Mouse (Mus musculus) G1E-ER4 (cell line): ENCODE measurements around the gene Htra2. TPM values are rescaled to one million over a fixed set of nuclear protein-coding genes. Genes with fewer than 3 reads are reported as not detected.

Source experiments
- GATA1 ChIP-seq: IDR thresholded peaks from one replicate; pipeline ENCODE4 v1.8.0; 2012; ENCODE audit warnings: low read length, inconsistent platforms
- polyA plus RNA-seq: library from polyadenylated mRNA; stranded (reverse); fragments of >175 nt; gene quantifications from 2 replicates; pipeline ENCODE4 v1.2.3, GENCODE M21; 2012

Gene Htra2
- polyA plus RNA-seq, 1 experiment: 110 TPM

GRCm38 (mm10) chr6:83027293-83027692 is 27.8 kb downstream of the Htra2 start:
- TF ChIP-seq GATA1: no peak

- TF ChIP-seq GATA1: no peak
Measured at GRCm38 (mm10) chr6:83025221-83025620, 29.9 kb downstream of the Htra2 start.

GRCm38 (mm10) chr6:83024421-83024820 is 30.7 kb downstream of the Htra2 start:
- no peak for TF ChIP-seq GATA1

GRCm38 (mm10) chr6:83023786-83024185 is 31.3 kb downstream of the Htra2 start:
- TF ChIP-seq GATA1: no peak

- no peak for TF ChIP-seq GATA1
Measured at GRCm38 (mm10) chr6:83023008-83023407, 32.1 kb downstream of the Htra2 start.

- TF ChIP-seq GATA1: no peak
Measured at GRCm38 (mm10) chr6:83020836-83021593, 34.1 kb downstream of the Htra2 start.

GRCm38 (mm10) chr6:83020121-83020520 is 35.0 kb downstream of the Htra2 start:
- no peak for TF ChIP-seq GATA1

GRCm38 (mm10) chr6:83019044-83019443 is 36.0 kb downstream of the Htra2 start:
- TF ChIP-seq GATA1: no peak

- TF ChIP-seq GATA1: no peak
Measured at GRCm38 (mm10) chr6:83017190-83017589, 37.9 kb downstream of the Htra2 start.

GRCm38 (mm10) chr6:83015749-83016148 is 39.3 kb downstream of the Htra2 start:
- TF ChIP-seq GATA1: no peak

GRCm38 (mm10) chr6:83014482-83015466 is 40.3 kb downstream of the Htra2 start:
- TF ChIP-seq GATA1: no peak

- no peak for TF ChIP-seq GATA1
Measured at GRCm38 (mm10) chr6:83013444-83013843, 41.6 kb downstream of the Htra2 start.

- TF ChIP-seq GATA1: no peak
Measured at GRCm38 (mm10) chr6:83011756-83012155, 43.3 kb downstream of the Htra2 start.

GRCm38 (mm10) chr6:83011255-83011654 is 43.8 kb downstream of the Htra2 start:
- no peak for TF ChIP-seq GATA1

GRCm38 (mm10) chr6:83010010-83010409 is 45.1 kb downstream of the Htra2 start:
- TF ChIP-seq GATA1: no peak

GRCm38 (mm10) chr6:83008659-83009058 is 46.4 kb downstream of the Htra2 start:
- no peak for TF ChIP-seq GATA1
